Mouse (Mus musculus) testis, adult 2 months (tissue): ENCODE data around the gene Gramd1a.

Experiments
- CTCF ChIP-seq: fragments of 200-500 bp; IDR thresholded peaks from 2 replicates; pipeline ENCODE4 v1.5.1; 2012; ENCODE audit warnings: low read depth, mild to moderate bottlenecking, inconsistent platforms, low read length, moderate library complexity; ENCODE audit not compliant: control insufficient read depth, insufficient read depth, insufficient replicate concordance
- POLR2A ChIP-seq: fragments of 200-500 bp; IDR thresholded peaks from 2 replicates; pipeline ENCODE4 v1.6.1; 2012; ENCODE audit warnings: low read depth, mild to moderate bottlenecking, inconsistent platforms, low read length, moderate library complexity; ENCODE audit not compliant: control insufficient read depth

DNA sequence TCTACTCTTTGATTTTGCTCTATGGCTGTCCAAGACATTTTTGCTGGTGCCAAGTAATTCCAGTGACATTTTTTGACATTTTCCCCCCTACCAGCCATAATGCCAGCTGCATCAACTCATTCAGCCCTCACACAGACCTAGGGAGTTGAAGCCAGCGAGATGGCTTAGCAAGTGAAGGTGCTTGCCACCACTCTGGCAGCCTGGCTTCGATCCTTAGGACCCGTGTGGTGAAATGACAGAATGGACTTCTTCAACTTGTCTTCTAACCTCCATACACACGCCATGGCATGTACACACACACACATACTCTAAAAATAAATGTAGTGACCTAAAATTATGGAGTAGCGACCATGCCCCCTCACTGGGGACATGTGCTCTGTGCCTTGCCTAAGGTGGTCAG is 31.3 kb downstream of the Gramd1a start:
- TF ChIP-seq POLR2A (no peak), CTCF (no peak)
